18 mouse cellular contexts compared by ENCODE assay signal in the genomic region with DNA sequence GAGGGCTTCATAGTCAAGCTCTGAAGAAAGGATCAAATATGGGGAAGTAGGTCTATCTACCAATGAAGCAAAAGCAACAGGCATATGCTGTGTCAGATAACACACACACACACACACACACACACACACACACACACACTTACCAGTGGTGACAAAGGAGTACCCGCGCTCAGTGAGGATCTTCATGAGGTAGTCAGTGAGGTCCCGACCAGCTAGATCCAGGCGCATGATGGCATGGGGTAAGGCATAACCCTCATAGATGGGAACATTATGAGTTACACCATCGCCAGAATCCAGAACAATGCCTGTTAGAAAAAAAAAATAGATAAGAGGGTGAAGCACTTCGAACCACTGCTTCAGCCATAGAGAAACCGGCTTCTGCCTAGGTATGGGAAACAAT. TPM values are rescaled to one million over a fixed set of nuclear protein-coding genes. Genes with fewer than 3 reads are reported as not detected.
"Had no signal": no experiment of that assay in that cellular context is flagged by ENCODE, and none has a peak within 500 bp of the region (broad histone marks: within the 10 kb centered on the region; RNA-seq: fewer than 3 reads in every experiment).

No protein-coding gene starts in this region.

- H3K27me3 ChIP-seq: limb, embryonic 12.5 days; liver, embryonic 13.5 days; lung, embryonic 15.5 days; megakaryocyte, embryonic 14.5 days; midbrain, embryonic 13.5 days; neural tube, embryonic 12.5 days had no signal

- DNase-seq: kidney, postnatal 36 days; liver; liver, embryonic 13.5 days; liver, postnatal 0 days; lung, postnatal 14 days; thymus, postnatal 4 days had no signal

- H3K9ac ChIP-seq: limb, embryonic 12.5 days; liver, embryonic 13.5 days; liver, postnatal 0 days; lung, embryonic 15.5 days; midbrain, embryonic 13.5 days; neural tube, embryonic 12.5 days had no signal

- H3K9me3 ChIP-seq: limb, embryonic 12.5 days; liver, embryonic 13.5 days; lung, embryonic 15.5 days; megakaryocyte, embryonic 14.5 days; midbrain, embryonic 13.5 days; neural tube, embryonic 12.5 days had no signal

- H3K4me1 ChIP-seq: liver, embryonic 13.5 days; megakaryocyte, embryonic 14.5 days; midbrain, embryonic 13.5 days; neural tube, embryonic 12.5 days had no signal

- H3K36me3 ChIP-seq: limb, embryonic 12.5 days; liver, embryonic 13.5 days; lung, embryonic 15.5 days; midbrain, embryonic 13.5 days; neural tube, embryonic 12.5 days had no signal

- ATAC-seq: liver, postnatal 0 days; midbrain, embryonic 13.5 days had no signal

- H3K4me2 ChIP-seq: limb, embryonic 12.5 days; liver, embryonic 13.5 days; lung, embryonic 15.5 days; midbrain, embryonic 13.5 days; neural tube, embryonic 12.5 days had no signal

- H3K4me3 ChIP-seq: layer of hippocampus, adult 2 months; limb, embryonic 12.5 days; liver, embryonic 13.5 days; lung, embryonic 15.5 days; megakaryocyte, embryonic 14.5 days; midbrain, embryonic 13.5 days; neural tube, embryonic 12.5 days had no signal

- H3K27ac ChIP-seq: kidney, postnatal 0 days; layer of hippocampus, adult 2 months; limb, embryonic 12.5 days; liver, embryonic 13.5 days; lung, embryonic 15.5 days; macrophage; midbrain, embryonic 13.5 days; neural tube, embryonic 12.5 days; stomach, postnatal 0 days had no signal

RNA-seq across cellular contexts. Expression of a gene that starts 4.0 kb away (rescaled TPM):
- total RNA-seq: layer of hippocampus, adult 2 months; layer of hippocampus, postnatal 10 days; left cerebral cortex, postnatal 36 days; neutrophil, adult 5-6 weeks had no signal
- polyA plus RNA-seq: macrophage had no signal

RNA-seq across cellular contexts. Expression of a gene that starts 36.0 kb away (rescaled TPM):
- total RNA-seq: neutrophil, adult 5-6 weeks had no signal
- polyA plus RNA-seq: limb, embryonic 12.5 days; liver, embryonic 13.5 days; liver, postnatal 0 days; macrophage had no signal
